ENCODE assay signal across 9 mouse cellular contexts in the genomic region with DNA sequence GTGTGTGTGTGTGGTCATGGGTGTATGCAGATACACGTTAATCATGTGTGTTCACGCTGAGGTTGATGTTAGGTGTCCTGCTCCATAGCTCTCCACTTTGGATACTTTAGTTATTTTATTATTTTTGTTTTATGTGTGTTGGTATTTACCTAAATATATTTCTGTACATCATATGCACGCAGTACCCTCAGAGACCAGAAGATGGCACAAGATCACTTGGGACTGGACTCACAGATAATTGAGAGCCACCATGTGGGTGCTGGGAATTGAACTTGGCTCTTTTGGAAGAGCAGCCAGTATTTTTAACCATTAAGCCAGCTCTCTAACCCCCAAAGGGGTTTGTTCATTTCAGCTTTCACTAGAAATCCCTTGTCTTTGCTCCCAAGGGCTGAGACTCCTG. TPM values are rescaled to one million over a fixed set of nuclear protein-coding genes. Genes with fewer than 3 reads are reported as not detected.
DNase-seq lines count a peak whose midpoint lies in the region; ATAC-seq and TF ChIP-seq lines count a peak whose summit lies in the region.
"Had no signal": no experiment of that assay in that cellular context is flagged by ENCODE, and none has a peak within 500 bp of the region (broad histone marks: within the 10 kb centered on the region; RNA-seq: fewer than 3 reads in every experiment).

No protein-coding gene starts in this region.

- ATAC-seq in heart, embryonic 11.5 days (replicated peaks; ENCODE audit: insufficient number of reproducible peaks, low FRiP score, low TSS enrichment): no peak
- no peak for ATAC-seq in midbrain, embryonic 16.5 days

- H3K79me2 ChIP-seq in heart, adult 2 months (replicated peaks; ENCODE audit: control insufficient read depth, insufficient read depth, low read length): no peaks in the 10 kb centered on the region

- TF ChIP-seq POLR2A in heart, adult 2 months (IDR thresholded peaks at IDR 0.05; ENCODE audit: insufficient read depth, low read depth, low read length): no peak

- H3K4me2 ChIP-seq in heart, embryonic 11.5 days: no peak overlapping the region
- H3K4me2 ChIP-seq in midbrain, embryonic 16.5 days (ENCODE audit: low read length): no peak overlapping the region
- H3K4me2 ChIP-seq: embryonic facial prominence, embryonic 13.5 days had no signal

- H3K27me3 ChIP-seq in heart, adult 2 months (ENCODE audit: control insufficient read depth, insufficient read depth, low read length): no peaks in the 10 kb centered on the region
- H3K27me3 ChIP-seq in heart, embryonic 11.5 days (ENCODE audit: control insufficient read depth, insufficient read depth, low read length): no peaks in the 10 kb centered on the region
- no peaks in the 10 kb centered on the region for H3K27me3 ChIP-seq in midbrain, embryonic 10.5 days (ENCODE audit: low read depth, poor library complexity, severe bottlenecking)
- H3K27me3 ChIP-seq in midbrain, embryonic 16.5 days (ENCODE audit: control insufficient read depth, insufficient read depth, low read depth, low read length): no peaks in the 10 kb centered on the region
- H3K27me3 ChIP-seq: embryonic facial prominence, embryonic 13.5 days had no signal

- intact Hi-C loops in heart, adult 2 months (cut with DNase I): loop anchor here (5.0 kb wide), 1 partner anchor 40 kb away; no protein-coding TSS in a partner anchor

- no peak overlapping the region for H3K27ac ChIP-seq in heart, adult 2 months
- H3K27ac ChIP-seq in heart, embryonic 11.5 days (ENCODE audit: low read depth, low read length): no peak overlapping the region
- peak overlapping the region; percentile 74; the same call in 1 of the 2 replicates for H3K27ac ChIP-seq in midbrain, embryonic 10.5 days (replicated peaks)
- H3K27ac ChIP-seq in midbrain, embryonic 16.5 days (ENCODE audit: low read length): no peak overlapping the region
- H3K27ac ChIP-seq: embryonic facial prominence, embryonic 13.5 days had no signal

- H3K9ac ChIP-seq in heart, adult 2 months (ENCODE audit: low read depth, low read length): no peak overlapping the region
- H3K9ac ChIP-seq in heart, embryonic 11.5 days (ENCODE audit: low read depth, low read length): no peak overlapping the region
- no peak overlapping the region for H3K9ac ChIP-seq in midbrain, embryonic 16.5 days (ENCODE audit: low read depth, low read length)
- H3K9ac ChIP-seq: embryonic facial prominence, embryonic 13.5 days had no signal

- H3K9me3 ChIP-seq in heart, embryonic 11.5 days (replicated peaks; ENCODE audit: control insufficient read depth, low read length): no peaks in the 10 kb centered on the region
- no peaks in the 10 kb centered on the region for H3K9me3 ChIP-seq in midbrain, embryonic 10.5 days (replicated peaks)
- H3K9me3 ChIP-seq in midbrain, embryonic 16.5 days (replicated peaks; ENCODE audit: control insufficient read depth, low read length, poor library complexity, severe bottlenecking): no peaks in the 10 kb centered on the region
- H3K9me3 ChIP-seq: embryonic facial prominence, embryonic 13.5 days had no signal

- no peak for DNase-seq in heart, adult 2 months
- DNase-seq in midbrain, embryonic 10.5 days (ENCODE audit: low spot score): no peak
- peak; percentile 9 for DNase-seq in embryo, embryonic 11 days
- peak; percentile 54 for DNase-seq in thymus, postnatal 14 days
- DNase-seq in heart, adult 9 months (ENCODE audit: low spot score in 2 of 2): no peak
- no peak for DNase-seq in urinary bladder, postnatal 14 days (ENCODE audit: low spot score)

- peak; percentile 68 for TF ChIP-seq CTCF in heart, adult 2 months (IDR thresholded peaks at IDR 0.05)

- 94% methylated on average over 3 of the region's 3 CpGs for WGBS in heart, adult 2 months
- WGBS in heart, embryonic 11.5 days (ENCODE audit: insufficient replicate concordance): 87% methylated on average over 3 of the region's 3 CpGs
- 84% methylated on average over 3 of the region's 3 CpGs for WGBS in midbrain, embryonic 10.5 days
- WGBS in midbrain, embryonic 16.5 days: 88% methylated on average over 3 of the region's 3 CpGs

- H3K4me1 ChIP-seq in heart, adult 2 months (ENCODE audit: control insufficient read depth, insufficient read depth, low read length): peaks cover 9% of the 10 kb centered on the region
- H3K4me1 ChIP-seq in heart, embryonic 11.5 days (ENCODE audit: control insufficient read depth, insufficient read depth, low read length): no peaks in the 10 kb centered on the region
- H3K4me1 ChIP-seq in midbrain, embryonic 10.5 days: peaks cover 16% of the 10 kb centered on the region
- H3K4me1 ChIP-seq in midbrain, embryonic 16.5 days (ENCODE audit: control insufficient read depth, insufficient read depth, low read length): no peaks in the 10 kb centered on the region
- H3K4me1 ChIP-seq: embryonic facial prominence, embryonic 13.5 days had no signal

- TF ChIP-seq EP300 in heart, adult 2 months (IDR thresholded peaks at IDR 0.05; ENCODE audit: insufficient read depth, low read depth, low read length): no peak

- no peak overlapping the region for H3K4me3 ChIP-seq in heart, adult 2 months
- H3K4me3 ChIP-seq in heart, embryonic 11.5 days (ENCODE audit: low read depth, low read length): no peak overlapping the region
- no peak overlapping the region for H3K4me3 ChIP-seq in midbrain, embryonic 10.5 days
- no peak overlapping the region for H3K4me3 ChIP-seq in midbrain, embryonic 16.5 days (ENCODE audit: low read depth, low read length)
- H3K4me3 ChIP-seq: embryonic facial prominence, embryonic 13.5 days had no signal

- H3K36me3 ChIP-seq in heart, adult 2 months (ENCODE audit: control insufficient read depth, insufficient read depth, low read length): peaks cover 8% of the 10 kb centered on the region
- no peaks in the 10 kb centered on the region for H3K36me3 ChIP-seq in heart, embryonic 11.5 days (ENCODE audit: control insufficient read depth, insufficient read depth, low read length)
- H3K36me3 ChIP-seq in midbrain, embryonic 10.5 days: peaks cover 9% of the 10 kb centered on the region; the same call in 1 of the 2 replicates
- peaks cover 5% of the 10 kb centered on the region for H3K36me3 ChIP-seq in midbrain, embryonic 16.5 days (ENCODE audit: control insufficient read depth, insufficient read depth, low read length)

RNA-seq across cellular contexts. Expression of a gene that starts 48.1 kb away (rescaled TPM):
- 10 to 100 TPM; 24.6 to 26.1 TPM for total RNA-seq in heart, adult 2 months (2021)
- 18.7 and 22.5 TPM in 2 replicates for polyA plus RNA-seq in heart, adult 2 months (2012; rRNA removed)
- 26.7 and 27.2 TPM in 2 replicates for polyA plus RNA-seq in heart, embryonic 11.5 days (2014; fragmentation: Nextera tagmentation; extraction: Ambion mirVana)
- polyA plus RNA-seq in midbrain, embryonic 10.5 days (2016; fragmentation: Nextera tagmentation; extraction: Ambion mirVana): 26.8 and 28.2 TPM in 2 replicates
- 20.7 and 21.6 TPM in 2 replicates for polyA plus RNA-seq in midbrain, embryonic 16.5 days (2015; fragmentation: Nextera tagmentation; extraction: Ambion mirVana)

Comparison
In these comparisons a context has a peak if more than half of its experiments do, and no peak if none do; other contexts are left out.
1. DNase-seq: peak in embryo, embryonic 11 days (single experiment) and thymus, postnatal 14 days (single experiment); none in heart, adult 2 months (0 of 2), midbrain, embryonic 10.5 days (single experiment), heart, adult 9 months (0 of 2) and urinary bladder, postnatal 14 days (single experiment).